Mouse (Mus musculus) retina, postnatal 7 days (tissue): ENCODE results near the gene 2310030G06Rik.
A peak's percentile ranks its signal among the peaks of the same experiment; 100 is the strongest.

Experiments
- DNase-seq: peaks from one replicate; pipeline ENCODE4 v3.0.0-alpha.2; 2012; ENCODE audit warnings: low read depth, low spot score

The 2310030G06Rik gene

GRCm38 (mm10) chr9:50742744-50743143 lies 3.6 kb downstream of the 2310030G06Rik start:
- no peak for DNase-seq

GRCm38 (mm10) chr9:50742261-50742660 lies 4.1 kb downstream of the 2310030G06Rik start:
- no peak for DNase-seq

GRCm38 (mm10) chr9:50740867-50741784 lies 5.2 kb downstream of the 2310030G06Rik start:
- no peak for DNase-seq

- DNase-seq, result peak; percentile 82
Measured at GRCm38 (mm10) chr9:50738914-50739870, 7.1 kb downstream of the 2310030G06Rik start, which contains the start of gene Dixdc1. TSS of gene Dixdc1 (minus strand) at chr9:50739517.

GRCm38 (mm10) chr9:50734989-50735388 lies 11.3 kb downstream of the 2310030G06Rik start:
- DNase-seq, result peak; percentile 51

GRCm38 (mm10) chr9:50732560-50732959 lies 13.8 kb downstream of the 2310030G06Rik start:
- DNase-seq, result no peak

GRCm38 (mm10) chr9:50729600-50729999 lies 16.7 kb downstream of the 2310030G06Rik start:
- no peak for DNase-seq

- peak; percentile 66 for DNase-seq
Measured at GRCm38 (mm10) chr9:50727925-50728651, 18.2 kb downstream of the 2310030G06Rik start.

- DNase-seq, result no peak
Measured at GRCm38 (mm10) chr9:50727171-50727924, 19.0 kb downstream of the 2310030G06Rik start.

GRCm38 (mm10) chr9:50725921-50726590 lies 20.3 kb downstream of the 2310030G06Rik start:
- no peak for DNase-seq

GRCm38 (mm10) chr9:50724661-50725330 lies 21.5 kb downstream of the 2310030G06Rik start:
- DNase-seq, result no peak

GRCm38 (mm10) chr9:50724147-50724546 lies 22.2 kb downstream of the 2310030G06Rik start:
- DNase-seq, result no peak

GRCm38 (mm10) chr9:50723406-50723805 lies 22.9 kb downstream of the 2310030G06Rik start:
- no peak for DNase-seq

- DNase-seq, result no peak
Measured at GRCm38 (mm10) chr9:50722451-50722911, 23.9 kb downstream of the 2310030G06Rik start.

GRCm38 (mm10) chr9:50721061-50721460 lies 25.3 kb downstream of the 2310030G06Rik start:
- no peak for DNase-seq

GRCm38 (mm10) chr9:50718878-50719277 lies 27.5 kb downstream of the 2310030G06Rik start:
- no peak for DNase-seq

- DNase-seq, result no peak
Measured at GRCm38 (mm10) chr9:50714188-50714587, 32.1 kb downstream of the 2310030G06Rik start.

GRCm38 (mm10) chr9:50711337-50711736 lies 35.0 kb downstream of the 2310030G06Rik start:
- no peak for DNase-seq

- DNase-seq, result no peak
Measured at GRCm38 (mm10) chr9:50709108-50709507, 37.2 kb downstream of the 2310030G06Rik start.
